Mouse (Mus musculus): ENCODE results near the gene E130114P18Rik.

E130114P18Rik gene

GRCm38 (mm10) chr4:97690384-97690766 lies 87.5 kb downstream of the E130114P18Rik start:
- DNase-seq = no peak

GRCm38 (mm10) chr4:97689456-97690383 lies 88.2 kb downstream of the E130114P18Rik start:
- DNase-seq = no peak

GRCm38 (mm10) chr4:97686020-97686419 lies 91.9 kb downstream of the E130114P18Rik start:
- no peak for DNase-seq

- no peak for DNase-seq
Observed at GRCm38 (mm10) chr4:97676579-97676937, 101.3 kb downstream of the E130114P18Rik start.

GRCm38 (mm10) chr4:97675741-97676578 lies 101.9 kb downstream of the E130114P18Rik start:
- no peak for DNase-seq

GRCm38 (mm10) chr4:97673854-97674510 lies 103.9 kb downstream of the E130114P18Rik start:
- no peak for DNase-seq

GRCm38 (mm10) chr4:97672501-97672900 lies 105.4 kb downstream of the E130114P18Rik start:
- DNase-seq = no peak

- peak in 1 of 2 experiments; percentile 46 for DNase-seq
Observed at GRCm38 (mm10) chr4:97671911-97672310, 106.0 kb downstream of the E130114P18Rik start.

- DNase-seq = peak in 1 of 2 experiments; percentile 55
Observed at GRCm38 (mm10) chr4:97670418-97670817, 107.5 kb downstream of the E130114P18Rik start.

- no peak for DNase-seq
Observed at GRCm38 (mm10) chr4:97669808-97670207, 108.1 kb downstream of the E130114P18Rik start.

- DNase-seq = no peak
Observed at GRCm38 (mm10) chr4:97665428-97665755, 112.5 kb downstream of the E130114P18Rik start.

GRCm38 (mm10) chr4:97664738-97665427 lies 113.0 kb downstream of the E130114P18Rik start:
- DNase-seq = no peak

- DNase-seq = no peak
Observed at GRCm38 (mm10) chr4:97663922-97664321, 114.0 kb downstream of the E130114P18Rik start.

GRCm38 (mm10) chr4:97662841-97663240 lies 115.0 kb downstream of the E130114P18Rik start:
- no peak for DNase-seq

- no peak for DNase-seq
Observed at GRCm38 (mm10) chr4:97661611-97662273, 116.1 kb downstream of the E130114P18Rik start.

- DNase-seq = no peak
Observed at GRCm38 (mm10) chr4:97657586-97657985, 120.3 kb downstream of the E130114P18Rik start.

- peak in 1 of 2 experiments; percentile 50 for DNase-seq
Observed at GRCm38 (mm10) chr4:97649626-97650015, 128.3 kb downstream of the E130114P18Rik start.

GRCm38 (mm10) chr4:97648825-97649625 lies 128.9 kb downstream of the E130114P18Rik start:
- peak; percentile 89 to 92 for DNase-seq

GRCm38 (mm10) chr4:97648436-97648707 lies 129.5 kb downstream of the E130114P18Rik start:
- DNase-seq = no peak

- peak; percentile 91 to 95 for DNase-seq
Observed at GRCm38 (mm10) chr4:97647700-97648435, 130.0 kb downstream of the E130114P18Rik start.

- DNase-seq = no peak
Observed at GRCm38 (mm10) chr4:97647236-97647635, 130.6 kb downstream of the E130114P18Rik start.

Measured in cerebellum, postnatal 14 days (tissue).